Mouse (Mus musculus) ovary, postnatal 36 days (tissue): ENCODE data around the gene Cdk4.
A peak's percentile ranks its signal among the peaks of the same experiment; 100 is the strongest.

ENCODE experiments used
- DNase-seq: peaks from one replicate; pipeline ENCODE4 v3.0.0; 2022; ENCODE audit warnings: low spot score, mixed read lengths

The Cdk4 gene

GRCm38 (mm10) chr10:127075651-127076050 is 12.3 kb downstream of the Cdk4 start:
- DNase-seq, result no peak

- DNase-seq, result no peak
Observed at GRCm38 (mm10) chr10:127076082-127076481, 12.7 kb downstream of the Cdk4 start.

GRCm38 (mm10) chr10:127077515-127077914 is 14.2 kb downstream of the Cdk4 start:
- no peak for DNase-seq

- no peak for DNase-seq
Observed at GRCm38 (mm10) chr10:127078001-127078676, 14.8 kb downstream of the Cdk4 start.

DNA sequence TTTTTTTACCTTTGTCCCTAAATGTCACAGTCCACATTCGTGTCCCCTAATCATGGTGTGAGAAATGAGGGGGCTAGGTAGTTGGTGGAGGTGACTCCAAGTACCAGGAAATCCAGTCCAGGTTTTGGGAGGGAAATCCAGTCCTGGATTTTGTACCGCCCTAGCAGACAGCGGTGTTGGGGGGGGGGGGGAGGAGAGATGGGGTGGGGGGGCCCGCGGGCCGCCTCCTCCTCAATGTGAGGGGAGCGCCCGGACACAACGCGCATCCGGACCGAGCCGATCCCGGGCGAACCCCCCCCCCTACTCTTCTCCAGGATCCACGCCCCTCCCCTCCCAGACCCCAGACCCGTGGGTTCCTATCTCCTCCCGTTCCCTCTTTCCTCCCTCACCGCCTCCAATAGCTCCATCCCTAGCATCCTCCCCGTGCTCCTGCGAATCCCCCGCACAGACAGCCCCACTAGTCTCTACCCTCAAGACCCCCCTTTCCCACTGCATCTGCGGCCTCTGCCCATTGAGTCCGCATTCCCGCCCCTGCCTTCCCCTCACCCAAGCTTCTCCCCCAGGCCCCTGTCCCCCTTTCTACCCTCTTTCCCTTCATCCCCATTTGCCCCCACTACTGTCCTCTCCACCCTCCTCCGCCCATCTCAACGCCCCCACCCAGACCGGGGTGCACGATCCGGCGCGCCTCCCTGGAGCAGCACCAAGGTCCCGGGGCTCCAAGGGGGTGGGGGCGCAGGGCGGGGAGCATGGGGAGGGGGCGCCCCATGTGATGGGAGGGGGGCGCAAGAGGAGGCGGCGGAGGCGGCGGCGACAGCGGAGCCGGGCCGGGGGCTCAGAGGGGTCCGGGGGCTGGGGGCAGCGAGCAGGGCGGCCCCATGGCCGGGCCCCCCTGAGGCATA is 15.6 kb downstream of the Cdk4 start:
- no peak for DNase-seq

DNA sequence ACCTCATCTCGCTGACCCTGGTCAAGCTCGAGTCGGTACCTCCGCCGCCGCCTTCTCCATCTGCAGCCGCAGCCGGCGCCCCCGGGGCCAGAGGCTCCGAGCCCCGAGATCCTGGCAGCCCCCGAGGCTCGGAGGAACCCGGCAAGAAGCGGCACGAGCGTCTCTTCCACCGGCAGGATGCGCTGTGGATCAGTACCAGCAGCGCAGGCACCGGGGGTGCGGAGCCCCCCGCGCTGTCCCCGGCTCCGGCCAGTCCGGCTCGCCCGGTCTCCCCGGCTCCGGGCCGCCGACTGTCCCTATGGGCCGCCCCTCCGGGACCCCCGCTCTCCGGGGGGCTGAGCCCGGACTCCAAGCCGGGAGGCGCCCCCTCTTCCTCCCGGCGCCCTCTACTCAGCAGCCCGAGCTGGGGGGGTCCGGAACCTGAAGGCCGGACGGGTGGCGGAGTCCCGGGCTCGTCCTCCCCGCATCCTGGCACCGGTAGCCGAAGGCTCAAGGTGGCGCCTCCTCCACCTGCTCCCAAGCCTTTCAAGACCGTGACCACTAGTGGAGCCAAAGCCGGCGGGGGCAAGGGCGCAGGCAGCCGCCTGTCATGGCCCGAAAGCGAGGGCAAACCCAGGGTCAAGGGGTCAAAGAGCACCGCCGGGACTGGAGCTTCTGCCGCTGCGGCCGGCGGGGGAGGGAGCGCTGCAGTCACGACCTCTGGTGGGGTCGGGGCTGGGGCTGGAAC is 16.5 kb downstream of the Cdk4 start:
- no peak for DNase-seq

- no peak for DNase-seq
Observed at GRCm38 (mm10) chr10:127080901-127081780, 17.8 kb downstream of the Cdk4 start.

DNA sequence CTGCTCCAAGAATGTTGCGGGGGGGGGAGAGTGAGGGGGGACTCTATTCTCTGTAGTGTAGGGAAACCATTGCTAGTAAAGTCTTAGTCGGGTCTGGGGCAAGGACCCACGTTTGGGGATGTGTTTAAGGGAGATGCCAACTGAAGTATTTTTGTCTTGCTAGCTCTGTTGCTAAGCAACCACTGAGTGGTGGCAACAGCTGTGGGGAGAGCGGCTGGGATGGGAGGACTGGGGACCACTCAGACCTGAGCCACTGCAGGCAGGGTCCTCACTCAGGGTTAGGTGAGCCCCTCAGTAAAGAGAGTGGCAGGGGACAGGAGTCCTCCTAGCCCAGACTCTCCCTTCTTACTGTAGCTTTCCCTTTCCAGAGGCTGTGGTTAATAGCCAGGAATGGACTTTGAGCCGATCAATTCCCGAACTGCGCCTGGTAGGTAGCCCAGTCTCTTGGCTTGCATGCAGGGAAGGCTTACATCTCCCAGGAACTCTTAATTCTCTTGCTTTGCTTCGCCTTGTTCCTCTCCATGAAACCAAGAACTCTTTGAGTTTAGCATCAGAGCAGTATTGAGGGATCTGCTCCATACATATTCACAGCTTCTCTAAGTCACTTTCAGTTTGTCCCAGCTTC is 18.8 kb downstream of the Cdk4 start:
- DNase-seq, result no peak

DNA sequence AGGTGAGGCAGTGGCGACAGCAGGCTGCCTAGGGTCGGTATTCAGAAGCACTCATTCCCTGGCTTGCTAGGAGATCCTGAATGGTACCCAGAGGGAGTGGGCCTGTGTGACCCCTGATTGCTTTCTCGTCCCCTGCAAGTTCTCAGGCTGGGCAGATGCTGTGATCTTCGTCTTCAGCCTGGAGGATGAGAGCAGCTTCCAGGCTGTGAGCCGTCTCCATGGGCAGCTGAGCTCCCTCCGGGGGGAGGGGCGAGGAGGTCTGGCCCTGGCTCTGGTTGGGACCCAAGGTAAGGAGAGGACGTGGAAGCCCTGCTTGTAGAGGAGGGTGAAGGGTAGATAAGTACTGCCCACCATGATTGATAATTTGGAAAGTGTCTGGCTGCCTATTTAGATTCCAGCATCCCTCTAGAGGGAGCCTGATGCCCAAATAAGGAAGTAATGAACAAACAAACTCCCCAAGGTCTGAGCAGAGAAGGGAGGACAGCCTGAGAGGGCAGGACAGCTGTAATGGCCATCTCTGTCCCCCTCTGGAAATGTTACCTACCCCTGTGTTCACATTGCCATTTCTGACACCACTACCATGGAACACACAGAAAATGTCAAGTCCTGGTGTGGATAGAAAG is 20.1 kb downstream of the Cdk4 start:
- DNase-seq, result no peak

- DNase-seq, result no peak
Observed at GRCm38 (mm10) chr10:127083915-127084306, 20.6 kb downstream of the Cdk4 start.

- no peak for DNase-seq
Observed at GRCm38 (mm10) chr10:127085052-127085451, 21.7 kb downstream of the Cdk4 start.

DNA sequence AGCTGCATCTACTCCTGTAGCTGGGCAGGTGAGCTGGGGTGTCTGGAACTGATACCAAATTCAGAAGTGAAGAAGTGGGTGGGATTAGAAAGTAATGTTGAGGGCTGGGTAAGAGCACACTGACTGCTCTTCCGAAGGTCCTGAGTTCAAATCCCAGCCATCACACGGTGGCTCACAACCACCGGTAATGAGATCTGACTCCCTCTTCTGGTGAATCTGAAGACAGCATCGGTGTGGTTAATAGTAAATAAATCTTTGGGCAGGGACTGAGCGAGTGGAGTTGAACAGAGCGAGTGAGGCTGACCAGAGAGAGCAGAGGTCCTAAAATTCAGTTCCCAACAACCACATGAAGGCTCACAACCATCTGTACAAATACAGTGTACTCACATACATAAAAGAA is 22.3 kb downstream of the Cdk4 start:
- DNase-seq, result no peak

DNA sequence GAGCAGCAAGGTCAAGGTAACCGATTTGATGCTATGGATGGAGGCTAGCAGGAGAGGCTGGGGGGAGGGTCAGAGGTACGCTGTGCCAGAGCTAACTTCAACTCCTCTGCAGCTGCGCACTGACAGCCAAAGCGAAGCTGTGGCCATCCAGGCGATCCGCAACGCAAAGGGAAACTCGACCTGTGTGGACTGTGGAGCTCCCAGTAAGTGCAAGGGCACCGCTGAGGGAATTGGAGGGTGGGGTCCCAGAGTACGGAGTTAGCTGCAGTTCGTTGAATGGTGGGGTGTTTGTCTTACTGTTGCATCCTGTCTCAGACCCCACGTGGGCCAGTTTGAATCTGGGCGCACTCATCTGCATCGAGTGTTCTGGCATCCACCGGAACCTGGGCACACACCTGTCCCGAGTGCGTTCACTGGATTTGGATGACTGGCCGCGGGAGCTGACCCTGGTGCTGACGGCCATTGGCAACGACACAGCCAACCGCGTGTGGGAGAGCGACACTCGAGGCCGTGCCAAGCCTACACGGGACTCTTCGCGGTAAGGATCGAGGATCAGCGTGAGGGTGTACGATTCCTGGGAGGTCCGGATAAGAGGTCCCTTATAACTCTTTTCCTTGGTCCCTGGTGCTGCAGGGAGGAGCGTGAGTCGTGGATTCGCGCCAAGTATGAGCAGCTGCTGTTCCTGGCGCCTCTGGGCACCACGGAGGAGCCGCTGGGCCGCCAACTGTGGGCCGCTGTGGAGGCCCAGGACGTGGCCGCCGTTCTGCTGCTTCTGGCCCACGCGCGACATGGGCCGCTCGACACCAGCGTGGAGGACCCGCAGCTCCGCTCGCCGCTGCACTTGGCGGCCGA is 27.5 kb downstream of the Cdk4 start:
- DNase-seq, result peak; percentile 66

DNA sequence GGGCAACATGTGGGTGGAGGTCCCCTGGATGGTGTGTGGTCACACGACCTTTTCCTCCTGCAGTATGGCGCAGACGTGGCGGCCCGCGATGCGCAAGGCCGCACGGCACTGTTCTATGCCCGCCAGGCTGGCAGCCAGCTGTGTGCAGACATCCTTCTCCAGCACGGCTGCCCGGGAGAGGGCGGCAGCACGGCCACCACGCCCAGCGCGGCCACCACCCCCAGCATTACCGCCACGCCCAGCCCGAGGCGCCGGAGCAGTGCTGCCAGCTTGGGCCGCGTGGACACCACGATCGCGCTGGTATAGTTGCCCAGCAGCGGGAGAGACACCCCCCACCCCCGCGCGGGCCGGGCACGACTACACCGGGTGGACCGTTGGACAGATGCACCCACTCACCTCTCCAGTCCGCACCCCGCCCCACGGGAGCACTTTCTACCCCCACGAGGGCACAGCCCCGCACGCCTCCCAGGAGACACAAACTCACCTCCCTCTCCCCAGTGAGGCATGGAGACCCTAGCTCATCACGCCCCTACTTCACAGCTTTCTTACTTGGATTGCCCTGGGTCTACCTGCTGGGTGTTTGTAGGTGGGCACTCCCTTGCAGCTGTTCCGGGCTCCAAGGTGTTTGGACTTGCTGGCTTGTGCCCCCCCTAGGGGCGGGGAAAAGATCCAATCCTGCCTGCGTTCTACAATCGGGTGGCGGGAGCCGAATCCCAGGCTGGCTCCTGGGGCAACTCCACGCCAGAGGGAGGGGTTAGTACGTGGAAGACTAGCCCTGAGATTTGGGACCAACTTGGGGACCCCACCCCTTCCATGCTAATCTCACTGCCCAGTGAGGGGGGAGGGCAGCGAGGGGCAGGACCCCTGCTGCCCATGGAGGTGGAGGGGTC is 28.4 kb downstream of the Cdk4 start:
- DNase-seq, result peak; percentile 64

GRCm38 (mm10) chr10:127092742-127093141 is 29.4 kb downstream of the Cdk4 start:
- DNase-seq, result no peak

GRCm38 (mm10) chr10:127094382-127094802 is 31.1 kb downstream of the Cdk4 start:
- no peak for DNase-seq

DNA sequence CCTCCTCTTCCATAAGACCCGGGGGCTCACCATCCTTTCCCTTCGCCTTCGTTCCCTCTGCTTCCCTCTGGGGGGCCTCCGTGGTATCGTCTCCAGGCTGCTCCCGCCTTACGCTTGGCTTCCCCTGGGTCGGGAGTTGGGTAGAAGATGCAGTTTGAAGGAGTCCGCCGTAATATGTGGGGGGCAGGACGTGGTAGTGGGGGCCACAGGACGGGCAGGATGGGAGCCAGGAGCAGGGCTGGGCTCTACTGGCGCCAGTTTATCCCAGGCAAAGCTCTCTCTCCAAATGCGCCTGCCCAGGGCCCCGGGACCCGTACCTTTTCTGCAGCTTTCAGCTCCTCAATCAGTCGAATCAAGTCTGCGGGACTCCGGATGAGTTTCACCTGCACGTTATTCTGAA is 35.2 kb downstream of the Cdk4 start:
- no peak for DNase-seq

GRCm38 (mm10) chr10:127099191-127099590 is 35.9 kb downstream of the Cdk4 start:
- DNase-seq, result no peak

DNA sequence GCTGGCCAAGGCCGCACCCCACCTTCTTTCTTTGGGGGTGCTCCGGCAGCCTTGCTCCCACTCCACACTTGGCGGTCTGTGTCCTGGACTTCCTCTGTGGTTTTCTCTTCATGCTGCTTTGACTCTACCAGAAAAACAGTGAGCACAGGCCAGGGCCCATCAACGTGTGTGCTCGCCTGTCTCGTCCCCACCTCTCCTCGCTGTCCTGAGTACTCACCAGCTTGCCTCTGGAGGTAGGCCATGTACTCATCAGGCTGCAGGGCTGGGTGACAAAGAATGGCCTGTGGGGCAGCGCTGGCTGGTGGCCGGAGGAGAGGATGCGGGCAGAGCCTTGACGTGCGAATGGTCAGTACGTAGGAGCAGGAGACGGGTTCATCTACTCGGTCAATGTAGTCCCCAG is 36.5 kb downstream of the Cdk4 start:
- no peak for DNase-seq
